9 mouse cellular contexts compared by ENCODE assay signal in genomic region chr2:153528571-153529364, GRCm38 (mm10). TPM values are rescaled to one million over a fixed set of nuclear protein-coding genes. Genes with fewer than 3 reads are reported as not detected.
DNase-seq lines count a peak whose midpoint lies in the region; ATAC-seq lines count a peak whose summit lies in the region.
"Had no signal": no experiment of that assay in that cellular context is flagged by ENCODE, and none has a peak within 500 bp of the region (broad histone marks: within the 10 kb centered on the region; RNA-seq: fewer than 3 reads in every experiment).

No protein-coding gene starts in this region.

- ATAC-seq in erythroblast, adult 5-6 weeks (replicated peaks; ENCODE audit: low FRiP score, poor library complexity, severe bottlenecking), result no peak

- peak overlapping the region; percentile 96 for H3K27ac ChIP-seq in midbrain, embryonic 10.5 days (replicated peaks)

- H3K9me3 ChIP-seq in erythroblast, embryonic 14.5 days (ENCODE audit: control insufficient read depth, low read length), result peaks cover under 1% of the 10 kb centered on the region; the same call in 1 of the 2 replicates
- no peaks in the 10 kb centered on the region for H3K9me3 ChIP-seq in midbrain, embryonic 10.5 days (replicated peaks)

- peaks cover 74% of the 10 kb centered on the region for H3K4me1 ChIP-seq in erythroblast, embryonic 14.5 days (ENCODE audit: control insufficient read depth)
- peaks cover 68% of the 10 kb centered on the region for H3K4me1 ChIP-seq in midbrain, embryonic 10.5 days

- WGBS in midbrain, embryonic 10.5 days, result 0% methylated on average over 45 of the region's 70 CpGs

- H3K36me3 ChIP-seq in erythroblast, embryonic 14.5 days (ENCODE audit: control insufficient read depth), result peaks cover 14% of the 10 kb centered on the region
- no peaks in the 10 kb centered on the region for H3K36me3 ChIP-seq in midbrain, embryonic 10.5 days

- peak; percentile 55 for DNase-seq in 416B (ENCODE audit: low read depth)
- DNase-seq in cerebellum, adult 11-12 months, result peak; percentile 73
- DNase-seq in gastrocnemius, postnatal 25 days, result peak; percentile 18
- DNase-seq in kidney, postnatal 4 days, result peak; percentile 60 to 71
- DNase-seq in midbrain, embryonic 10.5 days (ENCODE audit: low spot score), result peak; percentile 78
- peak; percentile 35 for DNase-seq in thymus, postnatal 0 days (ENCODE audit: low spot score)

- peaks cover 18% of the 10 kb centered on the region for H3K27me3 ChIP-seq in erythroblast, embryonic 14.5 days (ENCODE audit: control insufficient read depth)
- peaks cover 68% of the 10 kb centered on the region for H3K27me3 ChIP-seq in midbrain, embryonic 10.5 days (ENCODE audit: low read depth, poor library complexity, severe bottlenecking)

- peak overlapping the region; percentile 88 for H3K4me3 ChIP-seq in erythroblast, embryonic 14.5 days (replicated peaks)
- peak overlapping the region; percentile 84 for H3K4me3 ChIP-seq in midbrain, embryonic 10.5 days

RNA-seq across cellular contexts. Expression of gene Nol4l, which starts 1.0 kb away (rescaled TPM):
- polyA plus RNA-seq in erythroblast, embryonic 14.5 days (2012), result 0.99 and 1.1 TPM in 2 replicates
- total RNA-seq in erythroblast, adult 5-6 weeks (2015; ENCODE audit: low replicate concordance), result 2.7 and 6.1 TPM in 2 replicates
- total RNA-seq in erythroblast, adult 5-6 weeks (2017; ENCODE audit: low replicate concordance), result 1.8 and 4.3 TPM in 2 replicates
- 1 to 10 TPM; 1.4 to 1.6 TPM for total RNA-seq in gastrocnemius, postnatal 25 days (2021)
- 12.8 and 16.8 TPM in 2 replicates for polyA plus RNA-seq in midbrain, embryonic 10.5 days (2016; fragmentation: Nextera tagmentation; extraction: Ambion mirVana)
- 1.9 and 2.0 TPM in 2 replicates for polyA plus RNA-seq in thymus, postnatal 0 days (2015; fragmentation: Nextera tagmentation; extraction: Ambion mirVana)

RNA-seq across cellular contexts. Expression of gene 4930404H24Rik, which starts 36.2 kb away (rescaled TPM):
- not detected in 2 replicates for polyA plus RNA-seq in erythroblast, embryonic 14.5 days (2012)
- 7.1 TPM in 1 of 2 replicates, not detected in the other for total RNA-seq in erythroblast, adult 5-6 weeks (2015; ENCODE audit: low replicate concordance)
- not detected in 2 replicates for total RNA-seq in erythroblast, adult 5-6 weeks (2017; ENCODE audit: low replicate concordance)
- not detected for total RNA-seq in gastrocnemius, postnatal 25 days (2021)
- polyA plus RNA-seq in midbrain, embryonic 10.5 days (2016; fragmentation: Nextera tagmentation; extraction: Ambion mirVana), result not detected in 2 replicates
- polyA plus RNA-seq in thymus, postnatal 0 days (2015; fragmentation: Nextera tagmentation; extraction: Ambion mirVana), result not detected in 2 replicates
- polyA plus RNA-seq: gonadal fat pad, adult 2 months had no signal

Comparison
In these comparisons a context has a peak if more than half of its experiments do, and no peak if none do; other contexts are left out.
1. DNase-seq: peak in every context shown above with its lines; median percentile 78 in midbrain, embryonic 10.5 days; 73 in cerebellum, adult 11-12 months; 66 in kidney, postnatal 4 days; 55 in 416B; 35 in thymus, postnatal 0 days; 18 in gastrocnemius, postnatal 25 days.